Mouse (Mus musculus) spleen, postnatal 4 days (tissue): ENCODE results near the gene Adarb2.

ENCODE experiments used
- DNase-seq, 2 experiments: peaks; one replicate each; pipeline ENCODE4 v3.0.0; 2022; ENCODE audit warnings: low spot score in 2 of 2

Adarb2 gene

GRCm38 (mm10) chr13:8202681-8203476 lies at the start of gene Adarb2:
Gene Adarb2 (plus strand): TSS chr13:8202866.
- DNase-seq = no peak

DNA sequence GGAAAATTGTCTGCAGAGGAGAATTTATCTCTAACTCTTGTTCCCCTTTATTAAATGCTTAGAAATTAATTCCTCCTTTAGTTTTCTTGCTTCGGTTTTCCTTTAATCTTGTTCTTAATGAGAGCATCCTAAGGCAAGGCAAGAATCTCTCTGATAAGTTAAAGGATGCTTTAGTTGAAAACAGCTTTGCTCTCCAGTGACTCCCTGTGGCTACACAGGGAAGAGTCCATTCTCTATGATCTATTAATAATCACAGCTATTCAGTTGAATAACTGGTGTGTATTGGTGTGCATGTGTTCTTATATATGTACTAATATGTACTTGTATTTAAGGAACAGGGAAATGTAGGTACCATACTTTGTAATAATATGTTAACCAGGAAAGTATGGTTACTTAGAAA lies 28.9 kb upstream of the Adarb2 start:
- no peak for DNase-seq

GRCm38 (mm10) chr13:8191977-8192376 lies 10.7 kb upstream of the Adarb2 start:
- no peak for DNase-seq

DNA sequence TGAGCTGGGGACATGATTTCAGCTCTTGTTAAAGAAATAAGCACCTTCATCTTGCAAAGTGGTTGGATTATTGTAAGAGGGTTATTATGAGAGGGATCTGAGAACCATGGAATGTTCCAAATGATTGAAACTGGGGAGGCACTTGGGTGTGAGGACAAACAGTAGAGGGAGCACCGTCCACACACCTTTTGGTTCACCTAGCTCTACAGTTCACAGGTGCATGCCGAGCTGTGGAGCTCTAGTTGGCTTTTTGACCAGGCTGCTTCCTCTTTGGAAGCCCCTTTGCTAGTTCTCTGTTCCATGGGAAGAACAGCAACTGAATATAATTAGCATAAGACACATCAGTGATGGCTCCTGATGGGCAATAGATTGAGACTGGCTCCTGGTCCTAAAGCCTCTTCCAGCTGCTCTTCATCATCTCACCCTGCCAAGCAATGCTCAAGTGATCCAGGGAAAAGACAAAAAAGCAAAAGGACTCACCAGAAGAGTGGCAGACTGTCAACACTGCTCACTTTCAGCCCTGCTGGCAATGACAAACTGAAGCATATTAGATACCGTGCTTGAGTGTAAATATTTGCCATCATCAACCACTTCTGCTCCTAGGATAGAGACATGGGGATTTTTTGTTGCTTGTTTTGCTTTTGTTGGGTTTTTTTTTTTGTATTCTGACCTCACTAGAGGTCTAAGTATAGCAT lies 3.3 kb upstream of the Adarb2 start:
- no peak for DNase-seq

DNA sequence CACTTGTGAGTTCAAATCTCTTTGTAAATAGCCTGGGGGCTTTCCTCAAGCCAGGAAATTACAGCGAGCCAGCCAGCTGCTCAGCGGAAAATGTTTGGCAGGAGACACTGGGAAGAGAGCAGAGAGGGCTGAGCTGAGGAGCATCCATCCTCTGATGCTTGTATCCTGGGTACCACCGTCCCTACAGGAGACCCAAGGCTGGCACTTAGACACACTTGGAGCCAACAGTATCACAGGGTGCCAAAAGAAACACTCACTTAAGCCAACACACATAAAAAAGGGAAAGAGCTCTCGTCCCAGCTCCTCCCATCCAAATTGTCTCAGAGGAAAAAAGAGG lies 779 bp downstream of the Adarb2 start:
- no peak for DNase-seq

DNA sequence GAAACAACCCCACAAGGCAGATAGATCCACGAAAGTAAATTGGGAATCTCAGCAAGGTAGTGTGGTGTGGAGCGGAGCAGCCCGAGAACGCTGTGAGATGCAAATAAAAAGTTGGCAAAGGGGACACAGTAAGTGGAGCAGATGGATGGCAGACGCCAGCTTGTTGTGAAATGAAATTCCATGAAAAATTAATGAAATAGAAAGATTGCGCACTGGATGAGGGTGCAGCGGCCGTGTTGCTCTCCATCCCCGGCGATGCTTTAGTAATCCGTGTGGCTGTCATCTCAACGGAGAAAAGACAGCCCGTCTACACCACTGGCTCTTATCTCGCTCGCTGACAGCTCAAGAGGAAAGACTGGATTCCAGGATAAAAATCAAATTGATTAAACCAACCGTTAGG lies 4.7 kb downstream of the Adarb2 start:
- no peak for DNase-seq

GRCm38 (mm10) chr13:8210776-8211175 lies 8.1 kb downstream of the Adarb2 start:
- no peak for DNase-seq

GRCm38 (mm10) chr13:8238871-8239270 lies 36.2 kb downstream of the Adarb2 start:
- DNase-seq = no peak

- no peak for DNase-seq
These were observed 45.5 kb downstream of the Adarb2 start for GRCm38 (mm10) chr13:8248016-8248667.

DNA sequence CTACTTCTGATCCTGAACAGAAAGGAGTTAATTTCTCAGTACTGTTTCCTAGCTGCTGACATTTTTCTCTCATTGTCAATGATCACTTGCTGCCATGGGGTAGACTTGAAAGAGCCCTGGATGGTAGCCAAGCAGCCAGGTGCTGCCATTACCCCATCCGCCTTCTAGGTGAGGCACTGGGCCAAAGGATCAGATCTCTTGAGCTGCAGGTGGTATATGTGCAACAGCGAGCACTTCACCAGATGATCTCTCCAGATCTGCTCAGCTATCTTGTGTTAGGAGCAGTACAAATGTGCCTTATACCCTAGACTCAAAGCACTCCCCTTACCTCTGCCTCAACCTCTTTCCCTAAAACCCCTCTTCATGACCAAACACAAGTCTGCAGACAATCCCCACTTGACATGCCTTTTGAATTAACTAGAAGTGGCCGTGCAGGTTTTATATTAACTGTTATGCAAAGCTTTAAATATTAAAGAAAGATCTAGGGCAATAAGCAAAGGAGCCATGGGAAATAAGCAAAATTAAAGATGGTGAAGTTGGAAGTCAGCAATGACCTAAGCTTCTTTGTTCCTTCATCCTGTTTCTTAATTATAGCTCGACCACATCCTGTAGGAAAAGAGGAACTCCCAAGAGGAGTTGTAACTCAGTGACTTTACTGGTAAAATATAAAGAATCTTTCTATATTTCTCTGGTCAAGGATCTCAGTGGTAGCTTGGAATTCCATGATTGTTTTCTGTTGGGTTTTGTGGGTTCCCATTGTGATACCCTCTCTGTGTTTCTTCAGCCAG lies 69.7 kb downstream of the Adarb2 start:
- DNase-seq = no peak

- DNase-seq = no peak
These were observed 80.5 kb downstream of the Adarb2 start for GRCm38 (mm10) chr13:8283116-8283515.

- no peak for DNase-seq
These were observed 113.9 kb downstream of the Adarb2 start for GRCm38 (mm10) chr13:8316347-8317141.

DNA sequence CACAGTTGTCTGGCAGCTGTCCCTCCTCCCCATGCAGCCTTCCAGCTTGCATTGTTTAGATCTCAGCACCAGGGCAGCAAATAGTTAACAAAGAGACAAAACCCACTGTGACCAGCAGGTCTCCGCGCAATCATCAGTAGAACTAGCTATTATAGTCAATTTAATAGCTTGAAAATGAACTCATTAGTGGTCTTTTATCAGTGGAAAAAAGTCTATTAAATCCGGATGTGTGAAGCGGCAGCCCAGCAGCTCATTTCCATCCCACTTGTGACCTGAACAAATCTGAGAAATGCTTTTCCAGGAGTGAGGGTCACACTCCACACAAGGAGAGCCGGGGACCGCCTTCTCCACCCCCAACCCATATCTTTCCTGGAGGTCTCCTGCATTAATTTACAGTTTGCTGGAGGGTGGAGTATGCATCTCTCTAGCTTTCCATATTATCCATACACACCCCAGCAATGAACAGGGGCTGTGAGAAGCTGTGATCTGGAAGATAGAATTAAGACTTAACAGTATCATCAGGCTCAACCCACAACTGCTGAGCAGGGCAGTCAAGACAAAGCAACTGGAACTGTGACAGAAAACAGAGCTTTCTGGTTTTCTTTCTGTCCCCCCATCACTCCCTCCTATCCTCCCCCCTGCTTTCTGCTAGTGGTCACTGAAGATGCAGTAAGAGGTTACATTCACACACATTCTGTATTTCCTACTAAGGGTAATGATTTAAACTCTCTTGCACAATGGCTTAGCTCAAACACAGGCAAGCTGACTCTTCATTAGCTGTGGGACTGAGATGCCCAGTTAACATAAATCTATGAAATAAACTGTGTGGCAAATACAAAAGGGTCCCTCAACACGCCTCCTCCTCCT lies 131.2 kb downstream of the Adarb2 start:
- DNase-seq = no peak

- DNase-seq = no peak
These were observed 131.9 kb downstream of the Adarb2 start for GRCm38 (mm10) chr13:8334580-8334979.

DNA sequence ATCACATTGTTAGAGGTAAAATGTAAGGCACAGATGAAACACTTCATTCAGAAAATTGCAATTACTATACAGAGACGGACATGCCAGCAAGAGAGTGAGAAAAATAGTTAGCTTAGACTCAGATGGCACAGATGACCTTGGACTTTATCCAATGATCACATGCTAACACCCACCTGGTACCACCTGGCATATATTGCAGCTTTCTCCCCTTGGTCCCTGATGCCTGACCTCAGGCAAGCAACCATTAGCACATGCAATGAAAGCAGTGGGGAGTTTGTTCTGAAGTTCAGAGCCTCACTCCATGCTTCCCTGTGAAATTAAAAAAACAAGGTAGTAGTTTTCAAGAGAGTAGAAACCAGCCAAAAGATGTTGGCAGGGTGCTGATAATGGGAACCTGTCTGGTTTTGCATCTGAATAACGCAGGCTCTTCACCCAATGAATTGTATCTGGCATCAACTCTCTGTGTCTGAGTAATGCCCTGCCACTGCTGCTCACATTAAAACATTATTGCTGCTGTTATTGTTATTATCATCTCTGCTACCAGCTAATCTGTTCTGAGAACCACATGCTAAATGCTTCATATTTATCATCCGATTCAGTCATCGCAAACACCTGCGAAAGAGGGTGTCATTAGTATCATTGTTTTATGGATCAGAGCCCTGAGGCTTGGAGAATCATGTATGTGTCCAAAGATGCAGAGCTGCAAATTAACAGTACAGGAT lies 138.6 kb downstream of the Adarb2 start:
- no peak for DNase-seq

- DNase-seq = no peak
These were observed 144.5 kb downstream of the Adarb2 start for GRCm38 (mm10) chr13:8347147-8347546.

DNA sequence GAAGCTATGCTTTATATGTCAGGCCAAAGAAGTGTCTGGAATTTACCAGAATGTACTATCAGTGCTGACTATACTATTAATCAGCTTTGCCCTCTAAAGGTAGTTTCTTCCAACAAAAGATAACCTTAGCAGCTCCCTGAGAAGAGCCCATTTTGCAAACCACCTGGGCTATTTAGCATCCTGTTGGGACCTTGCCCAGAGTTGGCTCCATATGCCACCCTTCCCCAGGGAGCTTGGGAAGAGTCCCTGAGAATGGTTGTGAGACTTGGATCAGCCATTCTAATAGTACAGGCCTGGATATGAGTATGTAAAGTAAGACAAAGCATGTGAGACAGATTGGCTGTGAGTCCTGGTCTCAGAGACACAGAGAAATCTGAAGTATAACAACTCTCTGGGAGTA lies 149.7 kb downstream of the Adarb2 start:
- no peak for DNase-seq

GRCm38 (mm10) chr13:8352952-8353351 lies 150.3 kb downstream of the Adarb2 start:
- DNase-seq = no peak

DNA sequence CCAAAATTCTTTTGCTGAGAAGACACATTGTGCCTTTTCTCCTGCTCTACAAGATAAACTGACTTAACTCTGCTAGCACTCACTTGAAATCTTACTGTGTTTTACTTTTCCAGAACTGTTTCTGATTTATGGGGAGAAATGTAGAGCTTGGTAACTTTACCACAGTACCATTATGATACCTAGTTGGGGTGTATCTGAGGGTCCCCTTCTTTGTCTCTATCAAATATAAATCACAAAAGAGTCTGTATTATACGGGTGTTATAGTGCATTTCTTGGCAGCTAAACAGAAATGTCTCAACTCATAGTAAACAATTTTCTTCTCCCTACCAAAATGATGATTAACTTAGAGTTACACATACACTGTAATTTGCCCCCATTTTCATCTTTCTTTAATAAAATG lies 162.9 kb downstream of the Adarb2 start:
- no peak for DNase-seq

DNA sequence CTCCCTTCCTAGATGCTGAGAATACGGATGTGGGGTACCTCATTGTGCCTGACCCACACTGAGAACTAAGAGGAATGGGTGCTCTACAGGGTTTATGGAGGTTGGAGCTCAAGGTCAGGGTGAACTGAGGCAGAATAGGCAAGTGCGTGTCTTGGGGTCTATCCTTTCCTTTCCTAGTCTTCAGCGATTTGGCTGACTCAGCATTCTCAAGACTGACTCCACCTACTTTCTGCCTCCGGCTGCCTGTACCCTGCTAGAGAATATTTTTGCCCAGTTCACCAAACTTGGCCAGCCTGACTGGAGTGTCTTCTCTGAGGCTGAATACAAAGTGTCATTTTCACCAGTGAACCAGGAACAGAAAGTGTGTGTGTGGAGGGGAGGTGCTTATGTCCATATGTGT lies 163.4 kb downstream of the Adarb2 start:
- DNase-seq = no peak
